Mouse (Mus musculus): Measurements from ENCODE around the gene Mrps11.
A peak's percentile ranks its signal among the peaks of the same experiment; 100 is the strongest.

Mrps11 gene

GRCm38 (mm10) chr7:78782639-78783581, at the start of gene Mrps11, which contains the start of gene Mrpl46:
Gene Mrps11 (plus strand): TSS chr7:78783119.
Gene Mrpl46 (minus strand): TSS chr7:78783531.
- DNase-seq = peak; percentile 92

GRCm38 (mm10) chr7:78737196-78737595, 45.7 kb upstream of the Mrps11 start:
- no peak for DNase-seq

GRCm38 (mm10) chr7:78737614-78738210, 45.2 kb upstream of the Mrps11 start, which contains the start of gene Ntrk3:
Gene Ntrk3 (minus strand): TSS chr7:78738012.
- DNase-seq = no peak

- no peak for DNase-seq
Measured at GRCm38 (mm10) chr7:78739351-78740000, 43.4 kb upstream of the Mrps11 start.

GRCm38 (mm10) chr7:78743731-78744385, 39.1 kb upstream of the Mrps11 start:
- DNase-seq = no peak

- DNase-seq = no peak
Measured at GRCm38 (mm10) chr7:78752961-78753360, 30.0 kb upstream of the Mrps11 start.

GRCm38 (mm10) chr7:78753752-78754457, 29.0 kb upstream of the Mrps11 start:
- DNase-seq = no peak

GRCm38 (mm10) chr7:78754458-78755000, 28.4 kb upstream of the Mrps11 start:
- DNase-seq = no peak

GRCm38 (mm10) chr7:78763801-78764200, 19.1 kb upstream of the Mrps11 start:
- DNase-seq = no peak

- no peak for DNase-seq
Measured at GRCm38 (mm10) chr7:78765215-78765631, 17.7 kb upstream of the Mrps11 start.

- DNase-seq = peak; percentile 62
Measured at GRCm38 (mm10) chr7:78766019-78766683, 16.8 kb upstream of the Mrps11 start.

GRCm38 (mm10) chr7:78767929-78768531, 14.9 kb upstream of the Mrps11 start:
- DNase-seq = no peak

GRCm38 (mm10) chr7:78769075-78769652, 13.8 kb upstream of the Mrps11 start:
- no peak for DNase-seq

GRCm38 (mm10) chr7:78770936-78771335, 12.0 kb upstream of the Mrps11 start:
- DNase-seq = no peak

- DNase-seq = no peak
Measured at GRCm38 (mm10) chr7:78778741-78779140, 4.2 kb upstream of the Mrps11 start.

- no peak for DNase-seq
Measured at GRCm38 (mm10) chr7:78785906-78786305, 3.0 kb downstream of the Mrps11 start.

GRCm38 (mm10) chr7:78787793-78788380, 5.0 kb downstream of the Mrps11 start:
- DNase-seq = no peak

GRCm38 (mm10) chr7:78791359-78792222, 8.7 kb downstream of the Mrps11 start:
- DNase-seq = peak; percentile 48
